Mouse (Mus musculus): Measurements from ENCODE around the gene Pip5kl1. TPM values are rescaled to one million over a fixed set of nuclear protein-coding genes. Genes with fewer than 3 reads are reported as not detected.

The Pip5kl1 gene
- polyA plus RNA-seq, 1 experiment from 2014 or later, result not detected

DNA sequence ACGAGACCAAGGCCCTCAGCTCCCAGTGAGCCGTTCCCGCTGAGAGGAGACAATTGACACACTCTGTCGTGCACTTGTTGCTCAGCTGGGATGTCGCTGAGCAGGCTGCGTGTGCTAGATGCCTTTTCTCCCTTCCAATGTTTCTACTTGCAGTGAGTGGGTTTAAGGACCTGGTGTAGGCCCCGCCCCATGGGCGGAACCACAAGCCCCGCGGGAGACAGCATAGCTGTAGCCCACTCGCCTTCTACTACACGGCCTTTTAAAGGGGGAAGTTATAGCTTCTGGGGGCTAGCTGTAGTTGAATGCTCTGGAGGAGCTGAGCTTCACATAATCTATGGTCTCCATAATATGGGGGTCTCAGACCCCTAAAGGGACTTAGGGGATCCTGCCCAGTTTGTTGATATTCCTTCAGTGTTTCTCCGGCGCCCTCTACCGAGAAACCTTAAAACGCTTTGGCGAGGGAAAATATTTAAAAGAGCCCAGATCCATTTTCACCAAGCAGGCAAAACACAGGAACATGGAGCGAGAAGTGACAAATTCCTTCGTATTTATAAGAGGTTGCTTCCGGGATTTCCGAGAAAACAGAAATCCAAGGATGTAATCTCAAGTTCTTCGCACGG, 36.1 kb downstream of the Pip5kl1 start:
- WGBS, result 12% methylated on average over 23 of the region's 23 CpGs
- H3K4me2 ChIP-seq (replicated peaks; ENCODE audit: low read depth), result peak overlapping the region; percentile 64
- peaks cover 6% of the 10 kb centered on the region; the same call in 1 of the 2 replicates for H3K4me1 ChIP-seq (replicated peaks; ENCODE audit: control insufficient read depth, insufficient read depth, low read length)
- peak overlapping the region; percentile 27 for H3K4me3 ChIP-seq (ENCODE audit: low read depth, low read length)
- H3K27ac ChIP-seq (ENCODE audit: low read depth, low read length), result no peak overlapping the region; the same call in 1 of the 2 replicates
- H3K27me3 ChIP-seq (replicated peaks; ENCODE audit: control insufficient read depth, insufficient read depth, low read length), result peaks cover 7% of the 10 kb centered on the region; the same call in 1 of the 2 replicates
- no peaks in the 10 kb centered on the region for H3K36me3 ChIP-seq (ENCODE audit: control insufficient read depth, insufficient read depth)
- TF ChIP-seq CTCF (IDR thresholded peaks at IDR 0.05; ENCODE audit: low read depth), result peak; percentile 67
- 0 out of 2 replicates have a peak overlapping the region, but pooled peaks have one; percentile 22 for H3K9ac ChIP-seq (ENCODE audit: low read depth, low read length)
- H3K9me3 ChIP-seq (ENCODE audit: control insufficient read depth), result no peaks in the 10 kb centered on the region
- no peak for ATAC-seq

GRCm38 (mm10) chr2:32612274-32612673, 37.7 kb downstream of the Pip5kl1 start:
- peak; percentile 31; the same call in 1 of the 2 replicates for ATAC-seq
- Histone ChIP-seq H3K27me3 (replicated peaks; ENCODE audit: control insufficient read depth, insufficient read depth, low read length) (peaks cover 7% of the 10 kb centered on the region; the same call in 1 of the 2 replicates), H3K9ac (ENCODE audit: low read depth, low read length) (no peak overlapping the region), H3K9me3 (ENCODE audit: control insufficient read depth) (no peaks in the 10 kb centered on the region), H3K4me2 (replicated peaks; ENCODE audit: low read depth) (no peak overlapping the region), H3K4me3 (ENCODE audit: low read depth, low read length) (no peak overlapping the region), H3K27ac (ENCODE audit: low read depth, low read length) (no peak overlapping the region), H3K36me3 (ENCODE audit: control insufficient read depth, insufficient read depth) (no peaks in the 10 kb centered on the region), H3K4me1 (replicated peaks; ENCODE audit: control insufficient read depth, insufficient read depth, low read length) (peaks cover 6% of the 10 kb centered on the region; the same call in 1 of the 2 replicates)
- WGBS, result 66% methylated on average over 26 of the region's 26 CpGs
- no peak for TF ChIP-seq CTCF (IDR thresholded peaks at IDR 0.05; ENCODE audit: low read depth)

DNA sequence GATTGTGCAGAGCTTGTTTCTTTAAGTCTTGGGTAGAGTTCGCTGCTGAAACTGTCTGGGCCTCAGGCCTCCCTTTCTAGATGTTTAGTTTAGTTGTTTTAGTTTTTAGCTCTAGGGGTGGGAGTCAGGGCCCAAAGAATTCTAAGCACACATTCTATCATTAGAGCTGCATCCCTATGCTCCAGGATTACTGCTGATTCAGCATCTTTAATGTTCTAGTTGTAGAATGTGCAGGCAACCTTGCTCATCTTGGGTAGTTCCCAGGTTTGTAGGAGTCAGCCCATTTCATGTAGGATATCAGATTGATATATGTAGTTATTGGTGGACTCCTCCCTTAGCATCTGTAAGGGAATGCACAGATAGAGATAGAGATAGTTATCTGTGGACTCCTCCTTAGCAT, 42.5 kb downstream of the Pip5kl1 start:
- Histone ChIP-seq H3K4me1 (replicated peaks; ENCODE audit: control insufficient read depth, insufficient read depth, low read length) (0 out of 2 replicates have a peak, but pooled peaks cover 8% of the 10 kb centered on the region), H3K9me3 (ENCODE audit: control insufficient read depth) (no peaks in the 10 kb centered on the region), H3K9ac (ENCODE audit: low read depth, low read length) (no peak overlapping the region), H3K4me3 (ENCODE audit: low read depth, low read length) (no peak overlapping the region), H3K36me3 (ENCODE audit: control insufficient read depth, insufficient read depth) (peaks cover 6% of the 10 kb centered on the region; the same call in 1 of the 2 replicates), H3K4me2 (replicated peaks; ENCODE audit: low read depth) (no peak overlapping the region), H3K27ac (ENCODE audit: low read depth, low read length) (no peak overlapping the region), H3K27me3 (replicated peaks; ENCODE audit: control insufficient read depth, insufficient read depth, low read length) (no peaks in the 10 kb centered on the region)
- 97% methylated on average over 1 of the region's 1 CpGs for WGBS
- no peak for ATAC-seq
- TF ChIP-seq CTCF (IDR thresholded peaks at IDR 0.05; ENCODE audit: low read depth), result no peak

DNA sequence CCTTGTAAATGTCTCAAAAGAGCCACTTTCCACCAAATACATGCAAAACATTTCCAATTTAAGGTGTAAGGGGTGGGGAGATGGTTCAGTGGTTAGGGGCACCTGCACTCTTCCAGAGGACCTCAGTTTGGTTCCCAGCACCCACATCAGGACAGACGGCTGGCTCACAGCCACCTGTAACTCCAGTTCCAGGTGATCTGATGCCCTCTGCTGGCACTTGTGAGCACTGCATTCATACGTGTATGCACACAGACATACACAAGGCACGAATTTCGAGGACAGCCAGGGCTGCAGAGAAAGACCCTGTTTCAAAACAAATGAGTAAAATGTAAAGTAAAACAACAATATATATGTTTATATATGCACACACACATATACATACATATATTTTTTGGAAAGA, 43.0 kb downstream of the Pip5kl1 start:
- no peak overlapping the region for H3K4me2 ChIP-seq (replicated peaks; ENCODE audit: low read depth)
- no peak for ATAC-seq
- H3K9me3 ChIP-seq (ENCODE audit: control insufficient read depth), result no peaks in the 10 kb centered on the region
- H3K4me3 ChIP-seq (ENCODE audit: low read depth, low read length), result no peak overlapping the region
- H3K27ac ChIP-seq (ENCODE audit: low read depth, low read length), result no peak overlapping the region
- no peaks in the 10 kb centered on the region for H3K27me3 ChIP-seq (replicated peaks; ENCODE audit: control insufficient read depth, insufficient read depth, low read length)
- no peak overlapping the region for H3K9ac ChIP-seq (ENCODE audit: low read depth, low read length)
- 97% methylated on average over 4 of the region's 4 CpGs for WGBS
- peak; percentile 58 for TF ChIP-seq CTCF (IDR thresholded peaks at IDR 0.05; ENCODE audit: low read depth)
- H3K4me1 ChIP-seq (replicated peaks; ENCODE audit: control insufficient read depth, insufficient read depth, low read length), result 0 out of 2 replicates have a peak, but pooled peaks cover 8% of the 10 kb centered on the region
- peaks cover 6% of the 10 kb centered on the region; the same call in 1 of the 2 replicates for H3K36me3 ChIP-seq (ENCODE audit: control insufficient read depth, insufficient read depth)

GRCm38 (mm10) chr2:32618051-32618450, 43.5 kb downstream of the Pip5kl1 start:
- Histone ChIP-seq H3K4me3 (ENCODE audit: low read depth, low read length) (no peak overlapping the region), H3K4me2 (replicated peaks; ENCODE audit: low read depth) (no peak overlapping the region), H3K9me3 (ENCODE audit: control insufficient read depth) (no peaks in the 10 kb centered on the region), H3K27me3 (replicated peaks; ENCODE audit: control insufficient read depth, insufficient read depth, low read length) (no peaks in the 10 kb centered on the region), H3K27ac (ENCODE audit: low read depth, low read length) (no peak overlapping the region), H3K9ac (ENCODE audit: low read depth, low read length) (no peak overlapping the region), H3K4me1 (replicated peaks; ENCODE audit: control insufficient read depth, insufficient read depth, low read length) (0 out of 2 replicates have a peak, but pooled peaks cover 8% of the 10 kb centered on the region), H3K36me3 (ENCODE audit: control insufficient read depth, insufficient read depth) (peaks cover 6% of the 10 kb centered on the region; the same call in 1 of the 2 replicates)
- WGBS, result 84% methylated on average over 9 of the region's 9 CpGs
- ATAC-seq, result no peak
- no peak for TF ChIP-seq CTCF (IDR thresholded peaks at IDR 0.05; ENCODE audit: low read depth)

GRCm38 (mm10) chr2:32620682-32621516, 46.3 kb downstream of the Pip5kl1 start:
- Histone ChIP-seq H3K9me3 (ENCODE audit: control insufficient read depth) (no peaks in the 10 kb centered on the region), H3K4me1 (replicated peaks; ENCODE audit: control insufficient read depth, insufficient read depth, low read length) (peaks cover 14% of the 10 kb centered on the region; the same call in 1 of the 2 replicates), H3K36me3 (ENCODE audit: control insufficient read depth, insufficient read depth) (peaks cover 6% of the 10 kb centered on the region; the same call in 1 of the 2 replicates), H3K4me3 (ENCODE audit: low read depth, low read length) (no peak overlapping the region), H3K27me3 (replicated peaks; ENCODE audit: control insufficient read depth, insufficient read depth, low read length) (no peaks in the 10 kb centered on the region), H3K27ac (ENCODE audit: low read depth, low read length) (peak overlapping the region; percentile 62; the same call in 1 of the 2 replicates), H3K9ac (ENCODE audit: low read depth, low read length) (no peak overlapping the region), H3K4me2 (replicated peaks; ENCODE audit: low read depth) (0 out of 2 replicates have a peak overlapping the region, but pooled peaks have one; percentile 9)
- no peak for TF ChIP-seq CTCF (IDR thresholded peaks at IDR 0.05; ENCODE audit: low read depth)
- ATAC-seq, result peak; percentile 72
- WGBS, result 24% methylated on average over 4 of the region's 4 CpGs
